Mouse (Mus musculus) heart, embryonic 13.5 days (tissue): ENCODE results near the gene Rph3al. TPM values are rescaled to one million over a fixed set of nuclear protein-coding genes. Genes with fewer than 3 reads are reported as not detected.

ENCODE experiments used
- ATAC-seq: fragments of 200-750 bp; cut with Nextera tagmentation; 2 replicates; pipeline ENCODE4 v1.8.0; 2017; ENCODE audit warnings: moderate TSS enrichment; ENCODE audit not compliant: insufficient number of reproducible peaks, low FRiP score, low TSS enrichment; ENCODE audit errors: extremely low read depth
- H3K27ac ChIP-seq: fragments of 300-500 bp; sonication (generic); replicated peaks from 2 replicates; pipeline ENCODE4 v1.5.1; 2015; ENCODE audit warnings: moderate library complexity, mild to moderate bottlenecking, inconsistent platforms
- H3K27me3 ChIP-seq: fragments of 300-500 bp; sonication (generic); replicated peaks from 2 replicates; pipeline ENCODE4 v1.6.1; 2015; ENCODE audit warnings: mild to moderate bottlenecking, inconsistent platforms
- H3K36me3 ChIP-seq: fragments of 300-500 bp; sonication (generic); 2 replicates; pipeline ENCODE4 v1.6.1; 2015; ENCODE audit warnings: mild to moderate bottlenecking, inconsistent platforms
- H3K4me1 ChIP-seq: fragments of 300-500 bp; sonication (generic); 2 replicates; pipeline ENCODE4 v1.6.1; 2015; ENCODE audit warnings: inconsistent platforms
- H3K4me2 ChIP-seq: fragments of 300-500 bp; sonication (generic); 2 replicates; pipeline ENCODE4 v1.6.1; 2015; ENCODE audit warnings: inconsistent platforms, mild to moderate bottlenecking, moderate library complexity
- H3K4me3 ChIP-seq: fragments of 300-500 bp; sonication (generic); 2 replicates; pipeline ENCODE4 v1.5.1; 2015; ENCODE audit warnings: moderate library complexity, mild to moderate bottlenecking, inconsistent platforms
- H3K9ac ChIP-seq: fragments of 300-500 bp; sonication (generic); 2 replicates; pipeline ENCODE4 v1.6.1; 2015; ENCODE audit warnings: inconsistent platforms, mild to moderate bottlenecking, moderate library complexity
- H3K9me3 ChIP-seq: fragments of 300-500 bp; sonication (generic); 2 replicates; pipeline ENCODE4 v1.6.1; 2016; ENCODE audit warnings: inconsistent platforms
- WGBS: fragments of 180-500 bp; shearing (Covaris S2); methylation state at CpG from one replicate; pipeline ENCODE4 v1.1.7; 2015; ENCODE audit warnings: mixed read lengths; 5-methylcytosine and 5-hydroxymethylcytosine counted together
- polyA plus RNA-seq: library from polyadenylated mRNA; unstranded; fragments of >200 nt; fragmentation: Nextera tagmentation; extraction: Ambion mirVana; gene quantifications from 2 replicates; pipeline ENCODE4 v1.2.1, GENCODE M21; 2015

The Rph3al gene
- polyA plus RNA-seq, 1 experiment from 2014 or later: 5.3 TPM

- 15% methylated on average over 3 of the region's 3 CpGs for WGBS
- H3K9me3 ChIP-seq: no peaks in the 10 kb centered on the region
- peak overlapping the region; percentile 52 for H3K27ac ChIP-seq
- H3K4me1 ChIP-seq: peaks cover 37% of the 10 kb centered on the region
- H3K4me3 ChIP-seq: no peak overlapping the region
- H3K27me3 ChIP-seq: no peaks in the 10 kb centered on the region; the same call in 1 of the 2 replicates
- no peaks in the 10 kb centered on the region for H3K36me3 ChIP-seq
- no peak overlapping the region for H3K4me2 ChIP-seq
- peak overlapping the region; percentile 14; the same call in 1 of the 2 replicates for H3K9ac ChIP-seq
- ATAC-seq: no peak
These were observed 10.6 kb upstream of the Rph3al start for GRCm38 (mm10) chr11:75948789-75949188.

- H3K27ac ChIP-seq: peak overlapping the region; percentile 65
- WGBS: 32% methylated on average over 5 of the region's 5 CpGs
- peak overlapping the region; percentile 47 for H3K9ac ChIP-seq
- no peak overlapping the region for H3K4me2 ChIP-seq
- H3K27me3 ChIP-seq: no peaks in the 10 kb centered on the region; the same call in 1 of the 2 replicates
- no peak; the same call in 1 of the 2 replicates for ATAC-seq
- H3K9me3 ChIP-seq: no peaks in the 10 kb centered on the region; the same call in 1 of the 2 replicates
- H3K4me1 ChIP-seq: peaks cover 37% of the 10 kb centered on the region
- no peaks in the 10 kb centered on the region for H3K36me3 ChIP-seq
- no peak overlapping the region for H3K4me3 ChIP-seq
These were observed 9.0 kb upstream of the Rph3al start for GRCm38 (mm10) chr11:75947223-75947622.

DNA sequence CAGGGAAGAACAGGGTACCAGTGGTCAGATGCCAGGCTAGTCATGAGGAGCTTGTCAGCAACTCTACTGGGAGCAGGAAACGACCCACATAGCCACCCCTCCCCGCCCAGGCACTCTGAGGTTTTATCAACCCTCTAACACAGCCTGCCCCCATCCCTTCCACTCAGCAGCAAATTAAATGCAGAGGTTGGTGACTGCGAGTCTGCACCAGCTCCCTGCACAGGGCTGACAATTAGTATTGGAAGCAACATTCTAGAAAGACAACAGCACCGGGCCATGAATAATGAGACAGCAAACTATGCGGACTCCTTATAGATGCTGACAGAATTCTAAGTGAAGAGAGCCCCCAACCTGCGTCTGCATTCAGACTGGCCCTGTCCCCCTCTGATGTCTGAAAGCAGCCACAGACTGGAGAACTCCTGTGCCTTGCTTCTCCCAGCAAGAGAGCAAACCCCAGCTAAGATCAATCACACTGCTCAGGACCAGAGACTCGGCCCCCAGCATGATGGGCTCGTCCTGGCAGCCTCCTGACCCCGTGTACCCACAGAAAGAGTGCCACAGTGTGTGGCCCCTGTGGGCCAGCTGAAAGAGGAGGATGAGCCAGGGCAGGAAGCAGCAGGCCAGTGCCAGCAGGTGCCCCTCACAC lies 7.7 kb upstream of the Rph3al start:
- no peak for ATAC-seq
- peak overlapping the region; percentile 4; the same call in 1 of the 2 replicates for H3K9ac ChIP-seq
- H3K9me3 ChIP-seq: no peaks in the 10 kb centered on the region; the same call in 1 of the 2 replicates
- H3K4me3 ChIP-seq: no peak overlapping the region
- no peak overlapping the region; the same call in 1 of the 2 replicates for H3K4me2 ChIP-seq
- H3K36me3 ChIP-seq: no peaks in the 10 kb centered on the region
- H3K4me1 ChIP-seq: peaks cover 37% of the 10 kb centered on the region
- WGBS: 18% methylated on average over 9 of the region's 9 CpGs
- peak overlapping the region; percentile 67 for H3K27ac ChIP-seq
- no peaks in the 10 kb centered on the region for H3K27me3 ChIP-seq

DNA sequence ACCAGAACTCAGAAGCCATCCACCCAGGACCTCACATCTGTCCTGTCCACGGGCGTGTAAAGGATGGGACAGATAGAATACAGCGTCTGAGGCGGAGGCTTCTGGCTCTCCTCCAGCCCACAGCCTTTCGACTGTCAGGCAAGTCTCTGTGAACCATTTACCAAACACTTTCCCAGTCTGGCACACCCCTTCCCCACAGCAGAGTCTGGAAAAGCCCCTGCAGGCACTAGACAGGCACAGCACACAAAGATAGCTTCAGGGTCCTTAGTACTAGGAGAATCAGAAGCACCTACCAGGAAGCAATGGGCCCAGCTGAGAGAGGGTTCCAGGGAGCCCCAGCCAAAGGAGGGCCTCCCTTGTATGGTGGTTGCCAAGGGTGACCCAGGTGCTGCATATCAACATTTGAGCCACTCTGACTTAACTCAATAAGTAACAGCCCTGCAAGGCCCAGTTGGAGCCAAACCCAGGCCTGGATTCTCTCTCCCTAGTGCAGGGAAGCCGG lies 808 bp downstream of the Rph3al start:
- WGBS: 16% methylated on average over 6 of the region's 6 CpGs
- no peaks in the 10 kb centered on the region for H3K36me3 ChIP-seq
- peak overlapping the region; percentile 33 for H3K4me3 ChIP-seq
- peak overlapping the region; percentile 59 for H3K4me2 ChIP-seq
- peaks cover 54% of the 10 kb centered on the region for H3K4me1 ChIP-seq
- peak; percentile 64; the same call in 1 of the 2 replicates for ATAC-seq
- no peaks in the 10 kb centered on the region for H3K27me3 ChIP-seq
- peak overlapping the region; percentile 75 for H3K9ac ChIP-seq
- H3K9me3 ChIP-seq: no peaks in the 10 kb centered on the region
- peak overlapping the region; percentile 90 for H3K27ac ChIP-seq

DNA sequence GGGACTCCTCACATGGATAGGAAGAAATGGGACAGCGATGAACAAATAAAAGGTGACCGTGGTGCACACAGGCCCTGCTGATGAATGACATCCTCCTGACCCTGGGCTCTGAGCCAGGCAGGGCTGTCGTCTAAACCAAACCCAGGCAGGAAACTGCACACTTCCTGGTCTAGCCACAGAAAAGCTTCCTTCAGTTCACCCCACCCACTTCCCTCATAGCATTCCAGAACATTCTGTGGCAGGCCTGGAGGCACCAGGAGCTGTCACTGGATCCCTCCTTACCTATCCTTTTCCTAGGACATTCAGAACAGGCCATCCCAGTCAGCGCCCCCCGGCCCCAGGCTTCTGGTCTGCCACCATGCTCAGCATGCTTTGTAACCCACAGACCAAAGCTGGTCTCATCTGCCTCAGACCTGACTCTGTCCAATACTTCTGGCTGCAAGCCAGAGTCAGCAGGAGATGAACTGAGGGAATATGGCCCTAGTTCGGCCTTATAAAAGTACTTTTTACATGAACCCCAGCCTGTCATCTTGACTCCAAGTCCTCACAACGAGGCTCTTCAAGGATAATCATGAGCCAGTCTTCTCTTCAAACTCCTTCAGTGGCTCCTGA lies 2.3 kb downstream of the Rph3al start:
- Histone ChIP-seq H3K9me3 (no peaks in the 10 kb centered on the region), H3K4me3 (no peak overlapping the region), H3K27me3 (no peaks in the 10 kb centered on the region), H3K36me3 (no peaks in the 10 kb centered on the region), H3K9ac (0 out of 2 replicates have a peak overlapping the region, but pooled peaks have one; percentile 50), H3K4me1 (peaks cover 60% of the 10 kb centered on the region), H3K4me2 (0 out of 2 replicates have a peak overlapping the region, but pooled peaks have one; percentile 5), H3K27ac (peak overlapping the region; percentile 90)
- no peak; the same call in 1 of the 2 replicates for ATAC-seq
- 37% methylated on average over 7 of the region's 7 CpGs for WGBS

- peak overlapping the region; percentile 90; the same call in 1 of the 2 replicates for H3K27ac ChIP-seq
These were observed 3.8 kb downstream of the Rph3al start for GRCm38 (mm10) chr11:75934425-75934824.

DNA sequence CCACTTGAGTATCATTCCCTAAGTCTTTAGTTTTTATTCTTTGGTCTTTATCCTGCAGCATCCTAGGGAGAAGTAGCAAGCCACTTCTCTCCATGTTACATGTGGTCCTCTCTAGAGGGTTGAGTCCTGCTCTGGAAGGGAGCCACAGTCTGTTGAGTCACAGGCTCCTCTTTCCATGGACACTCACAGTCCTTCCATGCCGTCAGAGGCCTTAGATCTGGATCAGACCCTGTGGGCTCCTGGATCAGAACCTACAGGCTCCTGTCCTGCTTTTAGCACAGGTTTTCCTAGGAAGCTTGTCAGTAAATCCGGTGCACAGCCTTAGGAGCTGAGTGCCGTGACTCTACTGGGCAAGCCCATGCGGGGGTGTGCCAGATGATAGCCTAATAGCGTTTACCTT lies 4.9 kb downstream of the Rph3al start:
- Histone ChIP-seq H3K9ac (no peak overlapping the region), H3K27ac (no peak overlapping the region), H3K27me3 (no peaks in the 10 kb centered on the region), H3K4me1 (peaks cover 49% of the 10 kb centered on the region), H3K9me3 (no peaks in the 10 kb centered on the region), H3K4me2 (no peak overlapping the region), H3K4me3 (no peak overlapping the region), H3K36me3 (no peaks in the 10 kb centered on the region)
- 78% methylated on average over 5 of the region's 5 CpGs for WGBS
- no peak for ATAC-seq

More at GRCm38 (mm10) chr11:75934425-75934824, 3.8 kb downstream of the Rph3al start:
- 55% methylated on average over 6 of the region's 6 CpGs for WGBS
- no peak for ATAC-seq
- Histone ChIP-seq H3K36me3 (no peaks in the 10 kb centered on the region), H3K27me3 (no peaks in the 10 kb centered on the region), H3K4me3 (no peak overlapping the region), H3K4me1 (peaks cover 59% of the 10 kb centered on the region), H3K9me3 (no peaks in the 10 kb centered on the region), H3K4me2 (no peak overlapping the region), H3K9ac (no peak overlapping the region)

- H3K36me3 ChIP-seq: no peaks in the 10 kb centered on the region
- H3K27me3 ChIP-seq: no peaks in the 10 kb centered on the region
- 38% methylated on average over 11 of the region's 11 CpGs for WGBS
- no peak overlapping the region for H3K4me2 ChIP-seq
- no peak for ATAC-seq
- no peak overlapping the region for H3K4me3 ChIP-seq
- H3K9ac ChIP-seq: no peak overlapping the region
- no peaks in the 10 kb centered on the region for H3K9me3 ChIP-seq
- peaks cover 42% of the 10 kb centered on the region for H3K4me1 ChIP-seq
- no peak overlapping the region for H3K27ac ChIP-seq
These were observed 7.1 kb downstream of the Rph3al start for GRCm38 (mm10) chr11:75930911-75931678.

- no peak for ATAC-seq
- no peaks in the 10 kb centered on the region for H3K36me3 ChIP-seq
- H3K9ac ChIP-seq: no peak overlapping the region
- no peaks in the 10 kb centered on the region for H3K9me3 ChIP-seq
- no peaks in the 10 kb centered on the region for H3K27me3 ChIP-seq
- H3K4me2 ChIP-seq: no peak overlapping the region
- WGBS: 74% methylated on average over 9 of the region's 9 CpGs
- no peak overlapping the region for H3K27ac ChIP-seq
- peaks cover 42% of the 10 kb centered on the region for H3K4me1 ChIP-seq
- no peak overlapping the region for H3K4me3 ChIP-seq
These were observed 8.0 kb downstream of the Rph3al start for GRCm38 (mm10) chr11:75930208-75930607.

- Histone ChIP-seq H3K9me3 (no peaks in the 10 kb centered on the region), H3K4me2 (no peak overlapping the region), H3K4me3 (no peak overlapping the region), H3K27ac (no peak overlapping the region), H3K9ac (no peak overlapping the region), H3K36me3 (no peaks in the 10 kb centered on the region), H3K4me1 (peaks cover 48% of the 10 kb centered on the region), H3K27me3 (no peaks in the 10 kb centered on the region)
- 82% methylated on average over 2 of the region's 2 CpGs for WGBS
- ATAC-seq: no peak
These were observed 10.3 kb downstream of the Rph3al start for GRCm38 (mm10) chr11:75927881-75928280.
